Mouse (Mus musculus) 3T3-L1 (cell line): ENCODE results near the gene Slc34a1.
A peak's percentile ranks its signal among the peaks of the same experiment; 100 is the strongest.
"Not testable (repeated sequence)": the region's sequence is repeated elsewhere in the genome, so short reads cannot be mapped to it uniquely, and the experiment has no call there.

Experiments used
- DNase-seq: peaks from one replicate; pipeline ENCODE4 v3.0.0-alpha.2; 2015; ENCODE audit warnings: low read depth, low spot score

The Slc34a1 gene

GRCm38 (mm10) chr13:55404853-55405782 is 7.1 kb downstream of the Slc34a1 start:
- peak; percentile 82 for DNase-seq

DNA sequence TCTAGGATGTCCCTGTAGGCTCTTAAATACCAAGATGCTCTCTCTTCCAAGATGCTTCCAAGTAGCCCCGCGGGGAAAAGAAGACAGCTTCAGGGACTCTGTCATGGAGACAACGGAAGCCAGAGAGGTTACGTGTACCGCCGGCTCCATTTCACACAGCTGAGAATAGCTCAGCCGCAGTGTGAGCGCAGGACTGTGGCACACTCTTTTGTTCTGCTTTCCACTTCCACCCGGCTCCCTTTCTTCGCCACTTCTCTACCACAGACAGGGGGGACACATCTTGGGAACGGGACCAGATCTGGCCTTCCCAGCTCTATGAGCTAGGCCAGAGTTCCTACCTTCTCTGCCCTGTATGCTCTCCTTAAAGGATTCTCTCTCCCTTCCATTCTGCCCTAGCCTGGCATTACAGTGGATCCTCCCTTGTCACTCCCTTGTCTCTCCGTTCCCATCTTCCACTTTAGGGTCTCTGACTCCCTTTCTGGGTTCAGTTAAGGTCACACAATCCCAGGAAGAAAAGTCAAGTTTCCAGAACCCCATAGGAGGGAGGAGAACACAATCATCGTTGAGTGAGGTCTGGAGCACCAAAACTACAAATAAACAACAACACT is 7.9 kb downstream of the Slc34a1 start:
- no peak for DNase-seq

DNA sequence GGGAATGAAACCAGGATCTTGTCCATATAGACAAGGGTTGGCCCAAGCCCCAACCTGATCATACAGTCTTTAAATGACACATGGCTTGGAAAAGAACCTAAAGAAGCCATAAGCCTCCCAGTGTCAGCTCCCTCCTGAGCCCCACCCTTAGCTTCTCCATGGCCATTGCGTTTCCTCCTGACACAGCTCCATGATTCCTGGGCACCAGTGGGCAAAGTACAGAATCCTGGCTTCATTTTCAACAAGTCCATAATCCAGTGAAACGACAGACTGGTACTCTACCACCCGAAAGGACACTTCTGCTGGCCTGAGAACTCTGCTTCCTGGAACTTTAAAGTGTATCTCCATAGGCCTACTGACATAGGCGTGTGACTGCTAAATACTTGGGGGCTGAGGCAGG is 9.4 kb downstream of the Slc34a1 start:
- no peak for DNase-seq

DNA sequence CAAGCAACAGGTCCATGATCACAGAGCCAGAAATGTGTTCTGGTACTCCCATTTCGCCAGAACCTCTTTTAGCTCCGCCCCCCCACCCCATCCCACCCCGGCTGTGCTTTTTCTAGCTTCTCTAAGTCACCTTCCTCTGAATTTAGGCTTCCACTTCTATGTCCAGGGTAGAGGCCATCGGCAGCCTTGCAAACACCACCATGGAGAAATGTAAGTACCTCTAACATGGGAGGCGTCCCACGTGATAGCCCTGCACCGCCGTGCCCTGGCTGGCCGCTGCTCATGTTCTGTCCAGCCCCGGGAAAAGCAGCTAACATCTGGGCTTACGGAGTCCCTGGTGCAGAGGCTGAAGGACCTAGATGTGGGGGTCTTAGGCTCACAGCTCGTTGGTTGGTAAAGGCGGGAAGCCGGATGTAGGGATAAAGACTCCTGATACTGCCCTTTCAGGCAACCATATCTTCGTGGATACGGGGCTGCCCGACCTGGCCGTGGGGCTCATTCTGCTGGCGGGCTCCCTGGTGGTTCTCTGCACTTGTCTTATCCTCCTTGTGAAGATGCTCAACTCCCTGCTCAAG is 10.6 kb downstream of the Slc34a1 start:
- DNase-seq, result no peak

GRCm38 (mm10) chr13:55411826-55412225 is 13.8 kb downstream of the Slc34a1 start:
- no peak for DNase-seq

DNA sequence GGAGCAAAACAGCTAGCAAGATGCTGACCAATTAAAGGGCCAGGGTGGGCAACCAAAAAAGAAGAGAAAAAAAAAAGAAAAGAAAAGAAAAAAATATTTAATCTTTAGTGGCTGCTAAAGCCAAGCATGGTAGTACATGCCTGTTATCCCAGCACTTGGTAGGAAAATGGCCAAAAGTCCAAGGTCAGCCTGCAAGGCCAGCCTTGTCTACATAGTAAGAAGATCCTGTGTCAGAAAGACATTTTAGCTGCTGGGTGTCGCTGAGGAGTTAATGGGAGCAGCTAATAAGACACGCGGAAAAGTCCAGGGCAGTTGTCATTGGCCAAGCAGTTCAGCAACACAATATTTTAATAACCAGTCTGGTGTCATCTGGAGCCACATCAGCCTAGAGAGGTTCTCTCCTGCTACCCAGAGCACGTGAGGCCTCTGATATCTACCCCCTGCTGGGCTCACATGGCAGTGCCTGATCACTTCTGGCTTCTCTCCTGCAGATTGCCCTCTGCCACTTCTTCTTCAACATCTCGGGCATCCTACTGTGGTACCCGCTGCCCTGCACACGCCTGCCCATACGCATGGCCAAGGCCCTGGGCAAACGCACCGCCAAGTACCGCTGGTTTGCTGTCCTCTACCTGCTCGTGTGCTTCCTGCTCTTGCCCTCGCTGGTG is 14.8 kb downstream of the Slc34a1 start:
- no peak for DNase-seq

DNA sequence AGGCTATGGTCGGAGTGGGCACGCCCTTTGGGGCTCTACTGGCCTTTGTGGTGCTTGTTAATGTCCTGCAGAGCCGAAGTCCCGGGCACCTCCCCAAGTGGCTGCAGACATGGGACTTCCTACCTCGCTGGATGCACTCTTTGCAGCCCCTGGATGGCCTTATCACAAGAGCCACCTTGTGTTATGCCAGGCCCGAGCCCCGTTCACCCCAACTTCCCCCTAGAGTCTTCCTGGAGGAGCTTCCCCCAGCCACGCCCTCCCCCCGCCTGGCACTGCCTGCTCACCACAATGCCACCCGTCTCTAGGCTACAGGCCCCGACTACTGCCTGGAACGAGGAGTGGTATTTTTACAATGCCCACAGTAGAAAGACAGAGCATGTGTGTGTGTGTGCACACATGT is 15.3 kb downstream of the Slc34a1 start:
- DNase-seq, result no peak

GRCm38 (mm10) chr13:55414743-55415380 is 16.9 kb downstream of the Slc34a1 start, which contains the start of gene Pfn3:
Gene Pfn3, minus strand, starts transcription at chr13:55415232.
- no peak for DNase-seq

DNA sequence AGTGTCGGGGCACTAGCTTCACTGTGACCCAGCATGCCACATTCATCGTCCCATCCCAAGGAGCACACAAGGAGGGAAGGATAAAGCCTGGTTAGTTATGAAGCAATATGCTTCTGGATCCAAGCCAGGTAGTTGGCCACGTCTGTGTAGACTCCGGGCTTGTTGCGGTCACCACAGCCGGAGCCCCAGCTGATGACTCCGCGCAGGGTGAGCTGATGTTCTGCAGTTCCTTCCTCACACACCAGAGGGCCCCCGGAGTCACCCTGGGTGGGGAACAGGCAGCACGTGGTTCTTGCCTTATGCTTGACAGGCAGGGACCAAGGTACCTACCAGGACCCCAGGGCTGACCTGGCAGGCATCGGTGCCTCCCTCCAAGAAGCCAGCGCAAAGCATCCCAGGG is 20.0 kb downstream of the Slc34a1 start:
- peak; percentile 74 for DNase-seq

DNA sequence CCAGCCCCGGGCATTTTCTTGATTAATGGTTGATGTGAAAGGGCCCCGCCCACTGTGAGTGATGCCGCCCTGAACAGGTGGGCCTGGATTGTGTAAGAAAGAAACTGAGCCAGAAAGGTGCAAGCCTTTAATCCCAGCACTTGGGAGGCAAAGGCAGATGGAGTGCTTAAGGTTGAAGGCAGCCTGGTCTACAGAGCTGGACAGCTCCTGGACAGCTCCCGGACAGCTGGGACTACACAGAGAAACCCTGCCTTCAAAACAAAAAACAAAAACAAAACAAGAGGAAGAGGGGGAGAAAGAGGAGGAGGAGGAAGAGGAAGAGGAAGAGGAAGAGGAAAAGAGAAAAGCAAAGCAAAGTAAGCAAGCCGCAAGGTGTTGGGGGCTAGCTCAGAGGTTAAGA is 21.2 kb downstream of the Slc34a1 start:
- DNase-seq, result peak; percentile 25

GRCm38 (mm10) chr13:55420018-55420932 is 22.3 kb downstream of the Slc34a1 start:
- no peak for DNase-seq

DNA sequence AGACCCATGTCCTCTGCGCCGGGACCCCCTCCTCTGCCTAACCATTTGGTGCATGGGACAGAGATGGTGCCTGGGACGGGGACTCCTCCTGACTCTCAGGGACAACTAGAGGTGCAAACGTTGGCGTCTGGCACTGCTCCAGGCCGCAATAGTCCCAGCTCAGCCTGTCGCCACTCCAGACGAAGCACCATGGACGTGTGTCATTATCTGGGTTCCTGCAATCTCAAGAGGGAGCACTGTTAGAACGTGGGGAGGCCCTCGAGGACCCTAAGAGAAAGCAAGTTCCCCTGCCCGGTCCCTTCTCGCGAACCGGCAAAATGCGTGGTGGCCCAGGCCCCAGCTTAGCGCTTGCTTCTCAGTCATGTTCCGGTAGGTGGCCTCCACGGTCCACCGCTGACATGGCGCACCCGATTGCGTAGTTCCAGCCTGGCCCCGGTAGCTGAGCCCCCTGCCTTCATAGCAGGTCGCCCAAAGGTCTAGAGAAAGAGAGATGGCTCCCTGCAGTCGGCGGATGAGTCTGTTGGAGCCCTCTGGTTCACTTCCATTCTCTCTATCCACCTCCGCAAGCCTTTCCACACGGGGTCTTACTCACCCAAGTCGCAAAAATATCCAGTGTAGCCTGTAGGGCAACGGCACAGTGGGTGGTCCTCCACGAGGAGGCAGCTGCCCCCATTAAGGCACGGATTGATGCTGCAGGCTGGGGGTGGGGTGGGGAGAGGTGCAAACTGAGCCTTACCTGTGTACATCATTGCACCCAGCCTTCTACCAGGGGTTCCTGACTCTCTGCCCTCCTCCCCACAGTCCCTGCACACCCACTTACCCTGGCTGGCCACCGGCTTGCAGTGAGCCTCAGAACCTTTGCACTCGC is 23.2 kb downstream of the Slc34a1 start:
- DNase-seq, result no peak

- no peak for DNase-seq
Observed at GRCm38 (mm10) chr13:55426613-55427012, 28.6 kb downstream of the Slc34a1 start, which contains the start of gene F12. Gene F12, minus strand, starts transcription at chr13:55426793.

DNA sequence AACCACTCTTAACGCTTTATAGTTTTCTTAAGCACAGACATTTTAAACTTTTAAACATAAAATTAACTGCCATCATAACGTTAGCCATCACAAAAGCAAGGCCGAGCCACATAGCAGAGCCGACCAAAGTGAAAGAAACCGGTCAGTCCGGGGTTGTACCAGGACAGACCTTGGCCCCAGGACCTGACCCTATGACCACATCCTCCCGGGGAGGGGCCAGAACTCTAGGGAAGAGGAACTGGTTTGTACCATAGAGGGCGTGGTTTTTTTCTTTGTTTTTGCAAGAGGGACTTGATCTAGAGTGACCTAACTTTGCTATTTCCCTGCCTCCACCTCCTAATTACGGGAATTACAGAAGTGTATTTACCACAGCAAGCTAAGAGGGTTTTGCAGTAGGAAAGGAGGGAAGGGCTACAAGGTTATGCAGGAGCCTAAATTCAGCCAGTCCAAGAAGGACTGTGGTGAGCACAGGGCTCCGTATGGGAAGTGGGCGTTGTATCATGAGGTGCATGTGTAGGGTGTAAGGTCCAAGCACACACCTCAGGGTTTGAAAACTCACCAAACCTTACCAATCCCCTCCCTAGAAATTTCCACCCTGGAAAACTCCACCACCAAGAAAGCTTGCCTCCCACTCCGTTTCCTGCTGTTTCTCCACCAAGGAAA is 31.4 kb downstream of the Slc34a1 start:
- DNase-seq, result no peak

GRCm38 (mm10) chr13:55430566-55430965 is 32.6 kb downstream of the Slc34a1 start:
- DNase-seq, result peak; percentile 54

DNA sequence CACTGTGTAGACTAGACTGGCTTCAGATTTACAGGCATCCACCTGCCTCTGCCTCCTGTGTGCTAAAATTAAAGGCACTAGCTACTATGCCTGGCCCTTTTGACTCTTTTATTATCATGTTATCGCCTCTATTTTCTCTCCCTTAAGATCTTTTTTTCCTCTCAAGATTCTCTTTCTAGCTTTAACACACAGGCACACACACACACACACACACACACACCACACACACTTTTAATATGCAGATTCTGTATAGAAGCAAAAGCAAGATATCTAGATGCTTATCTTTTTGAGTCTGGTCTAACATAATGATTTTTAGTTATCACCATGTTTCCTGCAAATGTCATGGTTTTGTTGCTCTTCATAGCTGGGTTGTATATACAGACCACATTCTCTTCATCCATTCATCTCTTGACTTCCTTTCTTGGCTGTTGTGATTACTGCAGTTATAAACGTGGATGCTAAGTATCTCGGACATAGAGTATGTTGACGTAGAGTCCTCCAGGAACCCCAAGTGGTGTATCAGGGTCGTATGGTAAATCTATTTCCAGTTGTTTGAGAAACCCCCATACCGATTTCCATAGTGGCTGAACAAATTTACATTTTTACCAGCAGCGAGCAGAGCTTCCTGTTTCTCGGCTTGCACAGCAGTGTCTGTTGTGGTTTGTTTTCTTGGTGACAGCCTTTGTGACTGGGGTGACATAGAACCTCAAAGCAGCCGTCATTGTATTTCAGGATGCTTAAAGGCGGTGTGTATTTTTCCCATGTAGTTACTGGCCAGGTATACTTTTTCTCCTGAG is 34.1 kb downstream of the Slc34a1 start:
- DNase-seq, result no peak

- not testable (repeated sequence) for DNase-seq
Observed at GRCm38 (mm10) chr13:55437111-55437629, 39.2 kb downstream of the Slc34a1 start.

GRCm38 (mm10) chr13:55443799-55444285 is 45.9 kb downstream of the Slc34a1 start:
- no peak for DNase-seq
